ENCODE assay signal across 26 mouse cellular contexts in genomic region chr3:102670557-102670956, GRCm38 (mm10).
DNase-seq lines count a peak whose midpoint lies in the region; ATAC-seq and TF ChIP-seq lines count a peak whose summit lies in the region.
"Had no signal": no experiment of that assay in that cellular context is flagged by ENCODE, and none has a peak within 500 bp of the region (broad histone marks: within the 10 kb centered on the region; RNA-seq: fewer than 3 reads in every experiment).

No protein-coding gene starts in this region.

- H3K36me3 ChIP-seq in heart, embryonic 12.5 days = no peaks in the 10 kb centered on the region
- H3K36me3 ChIP-seq in heart, postnatal 0 days (replicated peaks; ENCODE audit: control insufficient read depth, insufficient read depth, low read length) = no peaks in the 10 kb centered on the region
- H3K36me3 ChIP-seq: embryonic facial prominence, embryonic 12.5 days; embryonic facial prominence, embryonic 15.5 days; forebrain, embryonic 12.5 days; forebrain, embryonic 15.5 days; hindbrain, embryonic 12.5 days; hindbrain, embryonic 15.5 days had no signal

- peak; percentile 54; the same call in 1 of the 2 replicates for ATAC-seq in heart, embryonic 12.5 days (ENCODE audit: insufficient number of reproducible peaks, low FRiP score)
- ATAC-seq in heart, postnatal 0 days (ENCODE audit: insufficient read depth, low read depth) = no peak
- ATAC-seq: activated CD4-positive, CD25-positive, alpha-beta regulatory T cell, adult 4 months; forebrain, embryonic 15.5 days; intestine, postnatal 0 days had no signal

- 13% methylated on average over 5 of the region's 5 CpGs for WGBS in heart, embryonic 12.5 days
- WGBS in heart, postnatal 0 days = 16% methylated on average over 5 of the region's 5 CpGs

- no peak overlapping the region for H3K9ac ChIP-seq in heart, embryonic 12.5 days
- no peak overlapping the region for H3K9ac ChIP-seq in heart, postnatal 0 days (replicated peaks; ENCODE audit: low read depth, low read length)
- H3K9ac ChIP-seq: embryonic facial prominence, embryonic 12.5 days; embryonic facial prominence, embryonic 15.5 days; forebrain, embryonic 12.5 days; forebrain, embryonic 15.5 days; hindbrain, embryonic 12.5 days; hindbrain, embryonic 15.5 days had no signal

- 0 out of 2 replicates have a peak, but pooled peaks cover 11% of the 10 kb centered on the region for H3K27me3 ChIP-seq in heart, embryonic 12.5 days (replicated peaks)
- H3K27me3 ChIP-seq in heart, postnatal 0 days (ENCODE audit: control insufficient read depth, insufficient read depth, low read length) = 0 out of 2 replicates have a peak, but pooled peaks cover 2% of the 10 kb centered on the region
- H3K27me3 ChIP-seq: embryonic facial prominence, embryonic 12.5 days; embryonic facial prominence, embryonic 15.5 days; forebrain, embryonic 12.5 days; forebrain, embryonic 15.5 days; hindbrain, embryonic 12.5 days; hindbrain, embryonic 15.5 days had no signal

- no peak overlapping the region; the same call in 1 of the 2 replicates for H3K4me2 ChIP-seq in heart, embryonic 12.5 days
- H3K4me2 ChIP-seq in heart, postnatal 0 days (ENCODE audit: low read depth, low read length) = no peak overlapping the region
- H3K4me2 ChIP-seq: embryonic facial prominence, embryonic 12.5 days; embryonic facial prominence, embryonic 15.5 days; forebrain, embryonic 12.5 days; forebrain, embryonic 15.5 days; hindbrain, embryonic 12.5 days; hindbrain, embryonic 15.5 days had no signal

- no peaks in the 10 kb centered on the region for H3K9me3 ChIP-seq in heart, embryonic 12.5 days (replicated peaks)
- H3K9me3 ChIP-seq in heart, postnatal 0 days (replicated peaks; ENCODE audit: control insufficient read depth, low read length) = no peaks in the 10 kb centered on the region
- H3K9me3 ChIP-seq: embryonic facial prominence, embryonic 12.5 days; embryonic facial prominence, embryonic 15.5 days; forebrain, embryonic 12.5 days; forebrain, embryonic 15.5 days; hindbrain, embryonic 12.5 days; hindbrain, embryonic 15.5 days had no signal

- TF ChIP-seq CTCF in gastrocnemius, adult 2 months (IDR thresholded peaks at IDR 0.05) = no peak
- TF ChIP-seq CTCF in heart, postnatal 0 days (IDR thresholded peaks at IDR 0.05; ENCODE audit: low read depth) = no peak

- peaks cover 42% of the 10 kb centered on the region for H3K4me1 ChIP-seq in heart, embryonic 12.5 days (replicated peaks)
- H3K4me1 ChIP-seq in heart, postnatal 0 days (ENCODE audit: control insufficient read depth, insufficient read depth) = no peaks in the 10 kb centered on the region; the same call in 1 of the 2 replicates
- H3K4me1 ChIP-seq in brown adipose tissue, adult 24 weeks (ENCODE audit: control insufficient read depth, insufficient read depth, insufficient read length, low read length) = no peaks in the 10 kb centered on the region
- H3K4me1 ChIP-seq: forebrain, embryonic 12.5 days; forebrain, embryonic 15.5 days; hindbrain, embryonic 12.5 days; hindbrain, embryonic 15.5 days had no signal

- DNase-seq in gastrocnemius, adult 2 months = no peak
- no peak for DNase-seq in gastrocnemius, postnatal 4 days (ENCODE audit: low spot score in 2 of 2)
- DNase-seq in heart, postnatal 10 days = no peak
- no peak for DNase-seq in heart, postnatal 0 days (ENCODE audit: low spot score)
- no peak for DNase-seq in heart, postnatal 36 days
- no peak for DNase-seq in lung, postnatal 36 days
- DNase-seq: adrenal gland, adult 8-10 months; adrenal gland, postnatal 36 days; cerebellum, adult 11 months; cerebellum, adult 2 months; cerebellum, adult 9-11 months; cerebellum, postnatal 25 days; gastrocnemius, postnatal 10 days; gastrocnemius, postnatal 36 days; kidney, adult 2 months had no signal

- H3K4me3 ChIP-seq in gastrocnemius, adult 2 months = no peak overlapping the region
- no peak overlapping the region for H3K4me3 ChIP-seq in heart, embryonic 12.5 days
- no peak overlapping the region for H3K4me3 ChIP-seq in heart, postnatal 0 days (ENCODE audit: low read depth, low read length)
- no peak overlapping the region for H3K4me3 ChIP-seq in brown adipose tissue, adult 24 weeks (ENCODE audit: insufficient read depth, low read depth, low read length)
- H3K4me3 ChIP-seq: embryonic facial prominence, embryonic 12.5 days; embryonic facial prominence, embryonic 15.5 days; erythroblast, embryonic 14.5 days; forebrain, embryonic 12.5 days; forebrain, embryonic 15.5 days; hindbrain, embryonic 12.5 days; hindbrain, embryonic 15.5 days had no signal

- intact Hi-C loops in gastrocnemius, adult 2 months (cut with DNase I) = no loop called here
- intact Hi-C loops in heart, postnatal 10 days (cut with DNase I) = no loop called here
- intact Hi-C loops in heart, postnatal 36 days (cut with DNase I) = no loop called here

- H3K27ac ChIP-seq in gastrocnemius, adult 2 months = peak overlapping the region; percentile 17; the same call in 1 of the 2 replicates
- no peak overlapping the region for H3K27ac ChIP-seq in heart, embryonic 12.5 days (ENCODE audit: poor library complexity, severe bottlenecking)
- peak overlapping the region; percentile 41; the same call in 1 of the 2 replicates for H3K27ac ChIP-seq in heart, postnatal 0 days (ENCODE audit: low read depth)
- H3K27ac ChIP-seq in brown adipose tissue, adult 24 weeks (replicated peaks; ENCODE audit: low read depth, low read length) = peak overlapping the region; percentile 21; the same call in 1 of the 2 replicates
- H3K27ac ChIP-seq: embryonic facial prominence, embryonic 12.5 days; embryonic facial prominence, embryonic 15.5 days; forebrain, embryonic 12.5 days; forebrain, embryonic 15.5 days; hindbrain, embryonic 12.5 days; hindbrain, embryonic 15.5 days had no signal

- no peak for TF ChIP-seq EP300 in heart, postnatal 0 days (IDR thresholded peaks at IDR 0.05; ENCODE audit: low read depth)
